Mouse (Mus musculus) adipocyte (in vitro differentiated cells): ENCODE data around the gene Josd2.

Experiments
- DNase-seq: peaks from one replicate; pipeline ENCODE4 v3.0.0-alpha.2; 2016; ENCODE audit warnings: low spot score

Gene Josd2

DNA sequence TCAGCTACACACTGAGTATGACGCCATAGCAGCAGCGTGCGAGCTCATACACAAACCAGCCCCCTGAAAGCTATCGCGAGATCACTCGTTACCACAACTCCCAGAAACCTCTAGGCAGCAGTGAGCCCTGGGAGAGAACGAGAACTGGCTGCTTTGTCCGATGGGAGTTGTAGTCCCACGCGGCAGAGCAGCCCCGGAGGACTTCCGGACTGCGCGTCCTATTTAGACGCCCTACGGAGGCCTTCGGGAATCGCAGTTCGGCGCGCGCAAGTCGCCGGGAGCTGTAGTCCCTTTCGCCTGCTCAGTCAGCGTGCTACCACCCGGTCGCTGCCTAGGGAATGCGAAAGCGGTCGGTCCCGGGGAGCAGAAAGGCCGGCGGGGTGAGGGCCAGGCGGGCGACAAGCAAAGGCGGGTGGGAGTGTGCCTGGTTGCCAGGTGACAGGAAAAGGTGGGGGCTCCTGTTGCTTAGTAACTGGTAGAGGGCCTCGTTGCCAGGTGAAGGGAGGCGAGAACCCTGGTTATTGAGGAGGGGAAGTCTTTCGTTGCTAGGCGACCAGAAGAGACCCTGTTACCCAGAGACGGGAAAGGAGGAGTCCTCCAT, at the start of gene Josd2:
TSS of gene Josd2 (plus strand) at position 170 of the 601 bp plus-strand sequence.
- peak; percentile 97 for DNase-seq

DNA sequence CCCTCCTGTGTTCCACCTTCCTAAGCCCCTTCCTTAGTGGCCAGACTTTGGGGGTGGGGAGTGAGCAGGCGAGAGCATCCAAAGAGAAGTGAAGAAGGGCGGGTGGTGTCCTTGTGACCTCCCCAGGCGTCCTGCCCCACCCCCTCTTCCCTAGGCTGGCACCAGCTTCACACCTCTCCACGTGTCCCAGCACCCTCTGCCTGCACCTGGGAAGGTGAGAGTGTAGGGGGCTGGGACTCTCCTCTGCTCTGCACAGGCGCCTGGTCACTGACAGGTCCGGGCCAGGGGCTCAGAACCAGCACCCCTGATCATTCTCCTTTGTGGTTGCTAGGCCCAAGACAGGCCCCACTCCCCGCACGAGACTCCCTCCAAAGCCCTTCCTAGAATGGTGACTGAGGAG, 40.1 kb upstream of the Josd2 start:
- no peak for DNase-seq

DNA sequence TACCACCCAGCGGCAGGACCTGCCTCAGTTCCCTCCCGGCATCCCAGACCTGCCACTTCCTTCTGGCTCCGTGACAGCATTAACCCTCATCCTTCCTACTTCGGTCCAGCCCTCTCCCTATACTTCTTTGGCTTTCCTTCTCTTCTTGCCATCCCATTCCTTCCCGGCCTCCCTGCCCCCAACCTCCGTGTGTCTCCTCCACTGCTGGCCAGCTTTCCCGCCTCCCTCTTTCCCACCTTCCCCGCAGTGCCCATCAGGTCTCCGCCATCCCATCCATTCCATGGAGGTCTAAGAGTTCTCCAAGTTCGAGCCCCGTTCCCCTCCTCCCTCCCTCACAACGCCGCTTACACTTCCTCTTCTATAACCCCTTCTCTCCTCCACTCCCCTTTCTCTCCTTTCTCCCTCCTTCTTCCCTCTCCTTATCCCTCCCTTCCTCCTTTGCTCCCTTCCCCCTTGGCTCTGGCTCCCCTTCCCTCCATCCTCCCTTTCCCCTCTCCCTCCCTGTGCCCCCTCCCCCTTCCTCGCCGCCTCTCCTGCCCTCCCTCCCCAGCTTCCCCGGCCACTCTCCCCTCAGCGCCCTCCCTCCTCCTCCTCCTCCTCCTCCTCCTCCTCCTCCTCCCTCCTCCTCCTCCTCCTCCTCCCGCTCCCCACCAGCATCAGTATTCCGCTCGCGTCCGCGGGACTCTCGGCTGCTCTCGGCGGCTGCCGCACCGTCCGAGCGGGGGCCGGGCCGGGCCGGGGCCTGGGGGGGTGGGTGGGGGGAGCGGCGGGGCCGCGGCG, 39.4 kb upstream of the Josd2 start:
- no peak for DNase-seq

DNA sequence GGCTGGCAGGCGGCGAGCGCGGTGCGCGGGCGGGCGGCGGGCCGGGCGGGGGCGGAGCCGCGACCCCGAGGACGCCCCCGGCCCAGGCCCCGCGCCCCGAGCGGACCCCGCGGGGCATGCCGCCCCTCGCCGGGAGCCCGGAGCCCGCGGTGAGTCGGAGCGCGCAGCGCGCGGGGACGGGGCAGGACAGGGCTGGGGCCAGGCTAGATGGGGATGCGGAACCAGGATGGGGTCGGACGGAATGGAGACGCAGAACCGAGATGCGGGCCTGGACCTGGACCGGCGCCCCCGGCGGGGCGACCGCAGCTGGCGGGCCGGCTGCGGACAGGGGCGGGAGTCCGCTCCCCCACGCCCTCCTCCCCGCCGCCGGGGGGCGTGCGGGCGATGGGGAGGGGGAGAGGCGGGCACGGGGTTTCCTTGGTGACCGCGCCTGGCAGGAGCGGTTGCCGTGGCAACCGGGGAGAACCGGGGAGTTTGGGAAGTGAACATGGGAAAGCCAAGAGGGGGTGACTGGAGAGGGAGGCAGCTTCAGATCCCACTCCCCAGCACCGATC, 38.7 kb upstream of the Josd2 start, which contains the start of gene Lrrc4b:
TSS of gene Lrrc4b (plus strand) at position 51 of the 554 bp plus-strand sequence.
- no peak for DNase-seq

DNA sequence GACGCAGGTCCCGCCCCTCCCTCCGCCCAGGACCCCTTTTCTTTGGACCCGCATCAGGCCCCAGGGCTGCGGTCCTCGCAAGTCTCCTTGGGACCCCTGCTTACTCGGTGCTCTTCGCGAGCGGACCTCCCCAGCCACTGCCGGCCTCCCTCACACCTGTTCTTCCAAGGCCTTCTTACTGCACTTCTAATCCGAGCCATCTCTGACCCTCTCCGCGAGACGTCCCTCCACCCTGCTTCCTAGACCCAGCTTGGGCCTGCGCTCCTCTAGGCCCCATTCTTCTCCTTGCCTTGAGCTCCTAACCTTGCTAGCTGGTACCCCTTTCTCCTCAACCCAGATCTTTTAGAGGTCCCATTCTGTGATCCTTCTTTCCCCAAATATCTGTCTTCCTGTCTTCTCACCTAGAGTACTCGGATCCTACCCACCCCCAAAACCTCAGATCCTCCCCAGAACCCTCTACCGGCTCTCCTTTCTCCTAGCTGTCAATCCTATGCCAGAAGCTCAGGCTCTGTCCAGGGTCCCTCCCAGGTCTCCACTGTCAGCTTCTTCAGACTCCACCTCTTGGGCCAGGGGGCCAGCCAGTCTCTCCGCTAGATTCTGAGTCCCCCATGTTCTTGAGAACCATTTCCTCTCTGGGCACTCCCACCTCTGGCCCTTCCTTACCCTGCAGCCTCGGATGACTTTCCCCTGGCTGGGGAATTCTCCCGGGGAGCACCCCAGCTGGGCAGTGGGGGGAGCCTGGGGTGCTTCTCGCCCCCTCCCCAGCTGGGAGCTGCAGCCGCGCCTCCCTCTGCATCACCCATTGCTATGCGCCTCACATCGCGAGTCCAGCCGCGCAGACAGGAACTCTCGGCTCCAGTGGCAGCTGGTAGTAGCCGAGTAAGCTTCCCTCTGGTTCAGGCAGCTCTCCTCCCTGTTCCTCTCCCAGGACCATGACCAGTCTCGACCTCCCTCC, 38.0 kb upstream of the Josd2 start:
- no peak for DNase-seq

DNA sequence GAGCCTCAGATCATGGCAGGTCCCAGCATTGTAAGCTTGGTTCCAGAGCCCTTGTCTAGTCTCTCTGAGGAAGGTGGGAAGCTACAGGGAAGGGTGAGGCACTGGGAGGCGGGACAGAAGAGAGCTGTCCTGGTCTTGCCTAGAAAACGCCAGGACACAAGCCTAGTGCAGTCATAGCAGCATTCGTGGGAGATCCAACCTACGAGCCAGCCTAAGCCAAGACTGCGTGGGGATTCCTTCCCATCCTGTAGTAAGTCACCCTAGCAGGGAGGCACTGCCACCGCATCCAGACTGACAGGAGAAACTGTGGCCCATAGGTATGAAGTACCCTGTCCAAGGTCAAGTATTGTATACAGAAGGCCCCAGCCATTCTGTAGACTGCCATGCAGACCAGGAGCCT, 35.2 kb upstream of the Josd2 start:
- no peak for DNase-seq

DNA sequence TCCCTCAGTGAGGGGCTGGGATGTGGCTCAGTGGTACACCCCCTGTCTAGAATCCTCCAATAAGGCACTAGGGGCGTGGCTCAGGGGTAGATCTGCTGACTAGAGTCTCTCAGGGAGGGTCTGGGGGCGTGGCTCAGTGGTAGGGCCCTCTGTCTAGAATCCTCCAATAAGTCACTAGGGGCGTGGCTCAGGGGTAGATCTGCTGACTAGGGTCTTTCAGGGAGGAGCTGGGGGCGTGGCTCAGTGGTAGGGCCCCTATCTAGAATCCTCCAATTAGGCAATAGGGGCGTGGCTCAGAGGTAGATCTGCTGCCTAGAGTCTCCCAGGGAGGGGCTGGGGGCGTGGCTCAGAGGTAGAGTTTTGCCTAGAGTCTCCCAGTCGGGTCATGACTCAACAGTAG, 34.4 kb upstream of the Josd2 start:
- DNase-seq = no peak

DNA sequence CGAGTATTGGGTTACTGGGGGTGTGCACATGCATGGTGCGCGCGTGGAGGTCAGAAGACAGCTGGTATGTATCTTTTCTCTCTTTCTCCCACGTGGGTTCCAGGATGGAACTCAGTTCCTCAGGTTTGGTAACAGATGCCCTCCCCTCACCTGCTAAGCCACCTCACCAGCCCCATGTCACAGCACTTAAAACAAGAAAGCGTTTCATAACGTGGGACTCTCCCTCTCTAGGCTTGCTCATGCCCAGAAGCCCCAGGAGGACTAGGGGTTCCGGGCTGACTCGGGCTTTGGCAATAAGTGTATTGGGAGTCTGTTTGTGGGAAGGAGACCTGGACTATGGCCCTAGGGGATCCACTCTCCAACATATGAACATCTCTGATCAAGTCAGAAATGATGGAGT, 33.7 kb upstream of the Josd2 start:
- DNase-seq = no peak

DNA sequence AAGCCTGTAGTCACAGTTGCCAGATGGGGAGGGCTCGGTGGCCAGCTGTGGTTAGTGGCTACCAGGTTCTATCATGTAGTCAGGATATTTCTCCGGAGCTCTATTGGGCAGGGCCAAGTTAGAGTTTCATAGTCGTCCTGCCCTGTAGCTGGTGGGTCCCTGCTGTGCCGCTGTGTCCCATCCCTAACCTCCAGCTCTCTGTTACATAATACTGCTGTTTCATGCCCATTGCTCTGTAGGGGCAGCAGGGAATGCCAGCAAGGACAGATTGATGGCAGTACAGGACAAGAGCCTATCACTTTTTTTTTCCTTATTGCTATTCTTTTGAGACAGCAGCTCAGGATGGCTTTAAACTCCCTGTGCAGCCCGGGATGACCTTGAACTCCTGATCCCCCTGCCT, 32.0 kb upstream of the Josd2 start:
- DNase-seq = no peak

DNA sequence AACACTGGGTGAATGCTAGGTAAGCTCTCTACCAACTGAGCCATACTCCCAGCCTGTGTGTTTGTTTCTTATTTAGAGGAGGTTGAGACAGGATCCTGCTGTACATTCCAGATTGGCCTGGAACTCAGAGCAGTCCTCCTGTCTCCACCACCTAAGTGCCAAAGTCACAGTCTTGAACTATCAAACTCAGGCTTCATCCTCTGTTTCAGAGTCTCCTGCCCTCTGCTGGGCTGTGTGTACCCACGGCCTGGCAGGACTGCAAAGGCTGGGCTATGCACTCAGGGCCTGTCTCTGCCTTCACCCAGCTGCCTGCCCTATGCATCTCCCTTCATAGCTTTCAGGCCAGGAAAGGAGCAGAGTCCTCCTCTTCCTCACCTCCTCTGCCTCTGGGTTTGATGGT, 31.5 kb upstream of the Josd2 start:
- peak; percentile 4 for DNase-seq

DNA sequence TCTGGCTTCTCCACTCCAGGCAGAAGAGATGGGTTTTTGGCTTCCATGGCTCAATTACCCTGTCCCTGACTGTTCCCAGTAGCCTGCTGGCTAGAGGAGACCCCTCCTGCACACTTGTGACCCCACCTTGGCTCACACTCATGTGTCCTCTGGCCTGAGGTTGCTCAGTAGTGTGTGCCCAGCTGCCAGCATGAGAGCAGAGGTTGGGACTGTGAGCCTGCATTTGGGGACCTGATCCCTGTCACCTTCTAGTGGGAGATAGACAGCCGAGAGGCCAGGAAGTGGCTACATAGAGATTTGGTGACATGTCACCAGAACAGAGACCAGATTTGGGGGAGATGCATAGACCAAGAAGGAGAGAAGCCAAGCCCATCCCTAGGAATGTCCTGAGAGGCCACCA, 30.6 kb upstream of the Josd2 start:
- DNase-seq = no peak

DNA sequence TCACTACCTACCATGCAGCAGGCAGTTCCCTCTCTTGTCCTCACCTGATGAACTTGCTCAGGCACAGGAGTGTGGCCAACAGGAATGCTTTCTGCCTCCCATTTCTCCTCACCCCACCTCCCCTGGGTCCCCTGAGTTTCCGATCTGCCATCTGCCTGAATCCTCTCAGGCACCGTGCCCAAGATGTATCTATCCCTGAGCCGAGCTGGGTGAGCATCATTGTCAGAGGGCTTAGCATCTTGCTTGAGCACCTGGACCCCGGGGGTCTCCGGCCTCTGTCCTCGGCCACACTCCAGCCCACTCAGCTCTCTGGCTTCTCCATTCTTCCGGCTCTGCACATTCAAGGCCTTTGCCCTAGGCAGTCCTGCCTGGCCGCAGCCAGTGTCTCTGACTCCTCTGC, 29.8 kb upstream of the Josd2 start:
- no peak for DNase-seq

DNA sequence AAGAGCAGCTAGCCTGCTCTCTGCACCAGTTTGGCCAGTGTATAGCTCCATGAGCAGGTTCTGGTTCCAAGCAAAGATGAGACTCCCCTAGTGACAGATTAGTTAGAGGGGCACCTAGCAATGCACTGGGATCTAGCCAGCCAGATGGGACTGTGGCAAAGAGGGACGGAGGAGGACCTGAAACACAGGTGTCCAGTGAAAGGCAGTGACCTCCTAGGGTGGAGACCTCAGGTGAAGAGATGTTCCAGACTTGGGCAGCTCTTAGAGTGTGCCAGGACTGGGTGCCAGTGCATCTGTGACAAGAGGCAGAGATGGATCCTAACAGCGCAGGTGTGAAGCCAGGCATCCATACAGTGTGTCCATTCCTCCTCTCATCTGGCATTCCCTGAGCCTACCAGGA, 28.1 kb upstream of the Josd2 start:
- no peak for DNase-seq

DNA sequence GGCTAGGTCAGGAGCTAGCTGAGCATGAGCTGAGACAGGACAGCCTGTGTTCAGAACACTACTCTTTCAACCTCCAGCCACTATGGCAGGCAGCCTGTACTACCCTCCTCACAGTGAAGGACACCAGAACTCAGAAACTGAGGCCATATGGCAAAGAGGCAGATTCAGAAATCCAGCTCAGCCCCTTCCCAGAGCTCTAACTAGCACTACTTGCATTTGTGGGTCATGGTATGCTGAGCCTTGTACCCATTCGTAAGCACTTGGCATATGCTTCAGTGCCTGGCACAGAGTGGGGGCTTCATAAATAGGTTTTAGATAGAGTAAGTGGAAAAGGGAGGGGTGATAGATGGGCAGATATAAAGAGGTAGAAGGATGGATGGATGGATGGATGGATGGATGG, 27.3 kb upstream of the Josd2 start:
- DNase-seq = no peak

DNA sequence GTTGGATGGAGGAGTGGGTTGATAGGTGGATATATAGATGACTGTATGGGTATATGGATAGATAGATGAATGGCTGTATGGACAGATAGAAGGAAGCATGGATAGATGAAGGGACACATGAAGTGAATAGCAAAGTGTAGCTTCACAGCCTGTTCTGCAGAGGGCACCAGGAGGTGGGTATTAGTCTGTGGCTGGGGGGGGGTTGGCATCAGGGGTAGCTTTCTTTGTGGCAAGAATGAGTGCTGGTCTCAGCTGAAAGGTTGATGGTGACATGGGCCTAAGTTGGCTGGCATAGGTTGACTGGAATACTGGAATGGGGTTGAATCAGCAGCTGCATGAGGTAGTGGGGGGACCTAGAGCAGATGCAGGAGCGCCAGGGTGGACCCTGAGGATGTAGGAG, 26.6 kb upstream of the Josd2 start:
- no peak for DNase-seq

DNA sequence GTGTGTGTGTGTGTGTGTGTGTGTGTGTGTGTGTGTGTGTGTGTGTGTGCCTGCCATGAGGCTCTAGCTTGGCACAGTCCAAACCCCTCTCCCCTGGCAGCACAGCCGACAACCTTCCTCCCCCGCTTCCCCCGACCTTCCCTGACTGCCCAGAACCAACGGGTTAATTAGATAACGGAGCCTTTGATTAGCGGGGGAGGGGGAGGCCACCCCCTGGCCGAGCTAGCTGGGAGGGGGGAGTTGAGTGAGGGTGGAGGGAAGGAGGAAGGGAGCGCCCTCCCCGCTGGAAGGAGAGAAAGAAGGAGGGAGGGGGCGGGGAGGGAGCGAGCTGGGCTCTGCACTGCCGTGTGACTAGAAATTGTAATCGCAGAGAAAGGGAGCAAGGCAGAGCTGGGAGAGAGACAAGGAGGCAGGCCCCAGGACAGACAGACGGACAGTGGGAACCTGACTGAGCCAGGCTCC, 26.1 kb upstream of the Josd2 start:
- DNase-seq = no peak

DNA sequence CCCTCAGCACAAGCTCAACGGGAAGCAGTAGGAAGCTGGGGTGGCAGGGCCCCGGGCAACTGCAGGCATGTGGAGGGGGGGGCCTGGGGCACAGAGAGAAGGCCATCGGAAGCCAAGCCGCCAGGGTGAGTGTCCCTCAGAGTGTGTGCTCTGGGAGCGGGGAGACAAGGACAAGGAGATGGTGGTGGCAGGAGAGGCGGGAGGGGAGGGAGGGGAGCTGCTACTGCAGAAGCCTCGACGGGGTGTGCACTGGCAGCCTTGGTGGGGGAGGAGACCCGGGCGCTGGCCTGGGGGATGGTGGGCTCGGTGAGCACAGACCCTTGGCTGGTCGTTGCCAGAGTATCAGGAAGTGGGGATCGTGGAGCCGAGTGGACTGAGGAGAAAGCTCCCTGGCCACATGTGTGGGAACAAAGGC, 25.4 kb upstream of the Josd2 start:
- no peak for DNase-seq

DNA sequence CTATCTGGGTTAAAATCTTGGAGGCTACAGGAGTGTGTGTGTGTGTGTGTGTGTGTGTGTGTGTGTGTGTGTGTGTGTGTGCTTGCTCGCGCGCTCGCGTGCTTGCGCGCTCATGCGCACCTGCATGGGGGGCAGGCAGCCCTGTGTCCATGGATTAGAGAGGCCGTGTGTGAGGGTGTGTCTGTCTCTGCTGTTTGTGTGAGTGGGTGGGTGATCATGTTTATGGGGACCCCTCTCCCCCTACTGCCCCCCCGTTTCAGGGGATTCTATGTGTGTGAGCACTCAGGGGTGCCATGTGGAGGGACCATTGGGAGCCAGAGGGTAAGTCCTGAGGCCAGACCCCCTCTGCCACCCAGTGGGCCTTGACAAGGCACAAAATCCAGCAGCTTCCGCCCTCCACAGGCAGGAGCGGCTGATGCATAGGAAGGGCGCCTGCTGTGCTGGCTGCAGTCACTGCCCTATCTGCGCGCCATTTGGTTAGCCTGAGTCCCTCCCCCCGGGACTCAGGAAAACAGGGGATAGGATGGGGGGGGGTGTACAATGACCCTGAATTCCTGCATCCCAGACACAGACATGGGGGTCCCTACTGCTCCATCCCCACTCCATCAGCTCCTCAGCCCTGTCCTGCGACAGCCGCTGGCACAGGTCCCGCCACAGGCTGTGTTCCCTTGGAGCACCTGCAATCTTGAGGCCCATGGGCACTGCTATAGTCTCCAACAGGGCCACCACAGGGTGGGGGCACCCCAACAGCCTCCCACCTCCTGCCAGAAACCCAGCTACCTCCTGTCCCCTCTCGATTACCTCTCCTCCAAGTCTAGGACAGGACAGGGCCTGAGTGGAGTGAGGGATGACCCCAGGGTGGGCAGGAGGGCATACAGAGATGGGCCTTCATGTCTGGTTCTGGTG, 24.3 kb upstream of the Josd2 start:
- no peak for DNase-seq

DNA sequence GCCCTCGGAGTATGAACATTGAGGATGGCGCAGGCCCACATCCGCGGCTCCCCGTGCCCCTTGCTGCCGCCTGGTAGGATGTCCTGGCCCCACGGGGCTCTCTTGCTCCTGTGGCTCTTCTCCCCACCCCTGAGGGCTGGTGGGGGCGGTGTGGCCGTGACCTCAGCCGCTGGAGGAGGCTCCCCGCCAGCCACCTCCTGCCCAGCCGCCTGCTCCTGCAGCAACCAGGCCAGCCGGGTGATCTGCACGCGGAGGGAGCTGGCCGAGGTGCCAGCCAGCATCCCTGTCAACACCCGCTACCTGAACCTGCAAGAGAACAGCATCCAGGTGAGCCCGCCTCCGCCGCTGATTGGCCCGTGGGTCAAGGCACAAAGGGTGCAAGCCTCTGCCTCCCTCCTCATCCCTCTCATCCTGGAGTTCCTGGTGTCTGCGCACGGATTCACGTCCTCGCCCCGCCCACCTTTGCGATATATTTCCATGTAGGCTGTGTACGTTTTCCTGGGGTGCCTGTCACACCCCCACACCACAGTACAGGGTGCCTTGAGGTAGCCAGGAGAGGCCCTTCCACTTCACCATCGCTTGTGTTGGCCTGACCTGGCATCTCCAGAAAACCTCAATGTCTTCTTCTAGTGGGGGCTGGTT, 22.8 kb upstream of the Josd2 start:
- DNase-seq = no peak

DNA sequence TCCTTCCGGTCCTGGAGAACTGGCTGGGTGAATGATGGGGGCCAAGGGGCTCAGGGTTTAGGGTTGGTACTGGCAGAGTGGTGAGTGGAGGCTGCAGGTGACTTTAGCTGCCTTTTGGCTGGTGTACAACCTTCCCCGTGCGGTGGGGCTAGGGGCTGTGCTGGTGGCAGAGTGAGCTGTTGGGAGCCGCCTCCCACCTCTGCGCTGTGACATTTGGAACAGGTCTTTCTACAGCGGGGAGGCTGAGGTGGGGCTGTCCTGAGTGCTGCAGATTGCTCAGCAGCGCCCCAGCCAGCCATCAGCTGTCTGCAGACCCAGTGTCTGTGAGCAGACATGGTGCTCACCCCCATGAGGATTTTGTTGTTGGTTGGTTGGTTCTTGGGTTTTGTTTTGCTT, 22.3 kb upstream of the Josd2 start:
- DNase-seq = no peak
